Mouse (Mus musculus): ENCODE results near the gene Rbm19.

- TF ChIP-seq CTCF (IDR thresholded peaks at IDR 0.05; ENCODE audit: low read depth) = no peak
- TF ChIP-seq EP300 (optimal IDR thresholded peaks at IDR 0.05) = no peak
These were observed 20.8 kb downstream of the Rbm19 start for GRCm38 (mm10) chr5:120137038-120137437.

All from stomach, postnatal 0 days (tissue).